Mouse (Mus musculus) spleen, adult 18-20 months (tissue): ENCODE results near the gene Mllt1.
A peak's percentile ranks its signal among the peaks of the same experiment; 100 is the strongest.

Source experiments
- DNase-seq, 2 experiments: peaks; one replicate each; pipeline ENCODE4 v3.0.0; 2022; ENCODE audit warnings: mixed read lengths in 2 of 2

Gene Mllt1

DNA sequence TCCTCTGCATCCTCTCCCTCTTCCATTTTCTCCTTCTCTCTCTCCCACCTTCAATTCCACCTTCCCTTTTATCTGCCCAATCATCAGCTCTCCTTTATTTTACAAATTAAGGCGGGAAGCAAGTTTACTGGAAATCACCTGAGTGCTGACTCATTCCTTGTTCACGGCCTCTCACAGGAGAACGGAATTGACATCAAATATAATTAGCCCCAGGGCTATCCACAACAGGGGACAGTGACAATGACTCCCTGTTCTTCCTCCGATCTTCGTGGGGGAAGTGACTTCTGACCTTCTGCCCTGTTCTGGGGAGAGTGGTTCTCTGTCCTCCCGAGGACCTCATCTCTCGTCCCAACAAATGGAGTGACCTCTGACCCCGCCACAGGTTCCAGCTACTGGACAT, 58.2 kb downstream of the Mllt1 start:
- DNase-seq = no peak

DNA sequence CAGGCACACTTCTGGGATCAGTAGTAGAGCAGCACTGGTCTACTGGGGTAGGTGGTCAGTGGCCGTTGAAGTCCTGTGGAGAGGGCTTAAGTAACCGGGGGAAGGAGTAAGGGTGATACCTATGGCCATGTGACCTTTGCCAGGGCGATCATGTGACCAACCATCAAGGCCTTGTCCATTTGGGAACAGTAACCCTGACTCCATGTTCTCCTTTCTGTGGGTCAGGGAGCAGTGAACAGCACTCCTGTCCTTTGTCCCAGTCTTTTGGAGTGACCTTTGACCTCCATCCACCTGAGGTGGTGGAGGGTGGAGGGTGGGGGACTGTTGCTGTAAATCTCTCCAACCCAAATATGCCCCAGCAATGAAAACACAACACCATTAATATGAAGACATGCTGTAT, 58.8 kb downstream of the Mllt1 start:
- no peak for DNase-seq

GRCm38 (mm10) chr17:56874936-56875651, 60.1 kb downstream of the Mllt1 start, which contains the start of gene 1700061G19Rik:
1700061G19Rik (plus strand) TSS chr17:56875477.
- DNase-seq = no peak

DNA sequence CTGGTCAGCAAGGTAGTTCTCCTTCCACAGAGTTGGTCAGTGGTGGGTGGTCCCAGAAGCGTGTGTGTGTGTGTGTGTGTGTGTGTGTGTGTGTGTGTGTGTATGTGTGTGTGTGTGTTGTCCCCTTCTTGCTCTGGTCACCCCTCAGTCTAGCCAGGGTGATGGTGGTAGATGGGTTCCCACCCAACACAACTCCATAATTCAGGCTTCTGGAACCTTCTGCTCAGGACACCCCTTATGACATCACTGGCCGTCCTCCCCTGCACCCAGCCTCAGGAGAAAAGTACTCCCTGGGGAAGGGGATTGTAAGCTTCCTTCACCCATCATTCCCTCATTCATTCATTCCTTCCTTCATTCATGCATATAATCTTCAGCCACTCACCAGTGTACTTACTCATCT, 61.0 kb downstream of the Mllt1 start, which contains the start of gene Acsbg2:
Gene Acsbg2 (minus strand): TSS at position 211 of the 400 bp plus-strand sequence.
- DNase-seq = no peak

DNA sequence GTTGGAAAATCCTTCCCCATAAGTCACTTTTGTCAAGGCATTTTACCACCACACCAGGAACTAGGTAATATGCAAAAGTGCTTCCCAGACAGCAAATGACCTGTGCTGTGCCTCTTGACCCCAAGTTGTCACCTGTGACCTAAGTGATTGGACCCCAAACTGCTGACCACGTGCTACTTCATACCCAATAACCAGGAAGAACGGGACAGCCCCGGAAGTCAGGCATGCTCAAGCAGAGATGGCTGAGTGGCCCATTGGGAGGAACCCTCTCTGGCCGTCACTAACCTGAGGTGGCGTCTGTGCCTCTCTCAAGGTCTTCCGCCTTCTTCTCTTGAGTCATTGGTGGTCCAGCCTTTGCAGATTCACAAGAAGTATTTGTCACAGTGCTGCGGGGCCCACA, 62.7 kb downstream of the Mllt1 start:
- no peak for DNase-seq

- DNase-seq = no peak
Observed at GRCm38 (mm10) chr17:56871767-56872166, 63.4 kb downstream of the Mllt1 start.

- DNase-seq = no peak
Observed at GRCm38 (mm10) chr17:56870287-56870953, 64.8 kb downstream of the Mllt1 start.

- DNase-seq = no peak
Observed at GRCm38 (mm10) chr17:56869481-56869977, 65.7 kb downstream of the Mllt1 start.

- no peak for DNase-seq
Observed at GRCm38 (mm10) chr17:56866071-56866470, 69.1 kb downstream of the Mllt1 start.

DNA sequence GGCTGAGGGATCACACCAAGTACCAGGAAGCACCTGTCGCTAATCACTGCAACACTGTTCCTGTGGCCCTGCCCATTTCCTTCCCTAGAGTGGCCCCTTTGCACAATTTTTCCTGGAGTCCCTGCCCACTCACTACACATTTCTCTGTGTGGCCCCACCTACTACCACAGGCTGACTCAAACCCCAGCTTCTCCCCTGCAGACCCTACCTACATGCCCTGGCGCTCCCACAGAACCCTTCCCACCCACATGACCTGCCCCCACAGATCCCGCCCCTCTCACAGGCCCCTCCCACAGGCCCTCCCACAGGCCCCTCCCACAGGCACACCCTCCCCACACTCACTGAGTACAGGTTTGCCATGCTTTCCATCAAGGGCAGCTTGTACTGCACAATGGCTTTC, 74.0 kb downstream of the Mllt1 start:
- DNase-seq = no peak

- DNase-seq = no peak
Observed at GRCm38 (mm10) chr17:56858922-56859321, 76.3 kb downstream of the Mllt1 start.

- peak; percentile 40 to 77 for DNase-seq
Observed at GRCm38 (mm10) chr17:56858216-56858615, 77.0 kb downstream of the Mllt1 start.

DNA sequence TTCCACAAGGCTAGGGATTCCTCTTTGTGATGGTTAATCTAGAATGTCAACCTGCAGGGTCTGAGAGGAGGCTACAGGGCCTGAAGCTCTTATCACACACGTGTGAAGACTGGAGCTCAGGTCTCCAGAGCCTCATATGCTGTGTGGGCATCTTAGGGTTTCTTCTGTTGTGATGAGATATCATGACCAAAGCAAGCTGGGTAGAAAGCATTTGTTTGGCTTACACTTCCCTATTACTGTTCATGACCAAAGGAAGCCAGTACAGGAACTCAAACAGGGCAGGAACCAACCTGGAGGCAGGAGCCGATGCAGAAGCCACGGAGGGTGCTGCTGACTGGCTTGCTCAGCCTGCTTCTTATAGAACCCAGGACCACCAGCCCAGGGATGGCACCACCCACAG, 79.8 kb downstream of the Mllt1 start:
- no peak for DNase-seq

- DNase-seq = no peak
Observed at GRCm38 (mm10) chr17:56851167-56851566, 84.0 kb downstream of the Mllt1 start.

GRCm38 (mm10) chr17:56849710-56850109, 85.5 kb downstream of the Mllt1 start:
- DNase-seq = no peak

DNA sequence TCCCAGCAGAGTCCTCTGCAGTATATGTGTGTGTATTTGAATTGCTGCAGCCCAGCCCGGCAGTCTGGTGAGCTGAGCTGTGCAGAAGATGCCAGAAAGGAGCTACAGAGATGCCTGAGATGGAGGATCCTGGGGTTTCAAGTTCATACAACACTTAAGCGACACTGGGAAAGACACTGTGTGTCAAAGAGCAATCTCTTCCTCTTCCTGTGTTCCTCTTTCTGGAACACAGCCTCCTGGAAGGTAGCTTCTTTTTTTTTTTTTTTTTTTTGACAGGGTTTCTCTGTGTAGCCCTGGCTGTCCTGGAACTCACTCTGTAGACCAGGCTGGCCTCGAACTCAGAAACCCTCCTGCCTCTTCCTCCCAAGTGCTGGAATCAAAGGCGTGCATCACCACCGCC, 86.4 kb downstream of the Mllt1 start:
- no peak for DNase-seq

DNA sequence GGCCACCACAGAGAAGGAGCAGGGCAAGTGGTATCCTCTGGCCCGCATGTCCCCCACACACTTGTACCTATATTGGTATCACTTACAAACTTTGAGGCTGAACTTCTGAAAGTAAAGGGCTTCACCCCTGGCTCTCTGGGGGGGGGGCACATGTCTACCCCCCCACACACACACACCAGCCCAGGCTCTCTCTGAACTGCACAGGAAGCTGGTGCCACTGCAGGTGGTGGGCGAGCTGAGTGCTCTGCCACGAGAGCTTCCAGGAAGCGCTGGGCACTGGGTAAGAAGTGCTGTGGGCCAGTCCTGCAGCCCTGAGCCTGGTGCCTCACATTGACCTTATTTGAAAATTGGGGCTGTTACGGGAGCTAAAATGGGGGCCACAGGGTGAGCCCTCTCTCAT, 91.5 kb downstream of the Mllt1 start:
- DNase-seq = no peak
